Mouse (Mus musculus) heart, adult 8-10 months (tissue): ENCODE data around the gene Bcar1. TPM values are rescaled to one million over a fixed set of nuclear protein-coding genes. Genes with fewer than 3 reads are reported as not detected.
A peak's percentile ranks its signal among the peaks of the same experiment; 100 is the strongest.

ENCODE experiments used
- DNase-seq: peaks from one replicate; pipeline ENCODE4 v3.0.0; 2022; ENCODE audit warnings: low spot score
- total RNA-seq, 4 experiments: library from RNA; stranded (reverse); gene quantifications; 2 replicates each; pipeline ENCODE4 v1.2.4; 2022

Gene Bcar1
- total RNA-seq, 4 experiments from 2014 or later, result 18.5 to 21.8 (median 19.5) TPM

GRCm38 (mm10) chr8:111769764-111770428 is 26.3 kb upstream of the Bcar1 start:
- no peak for DNase-seq

- DNase-seq, result no peak
These were observed 25.7 kb upstream of the Bcar1 start for GRCm38 (mm10) chr8:111769296-111769695.

GRCm38 (mm10) chr8:111768651-111769050 is 25.0 kb upstream of the Bcar1 start:
- DNase-seq, result no peak

GRCm38 (mm10) chr8:111765616-111766015 is 22.0 kb upstream of the Bcar1 start:
- DNase-seq, result no peak

- DNase-seq, result no peak
These were observed 21.5 kb upstream of the Bcar1 start for GRCm38 (mm10) chr8:111765096-111765495.

GRCm38 (mm10) chr8:111760708-111761107 is 17.1 kb upstream of the Bcar1 start:
- DNase-seq, result no peak

- no peak for DNase-seq
These were observed 15.2 kb upstream of the Bcar1 start for GRCm38 (mm10) chr8:111758817-111759216.

- no peak for DNase-seq
These were observed 14.0 kb upstream of the Bcar1 start for GRCm38 (mm10) chr8:111757599-111757998.

GRCm38 (mm10) chr8:111754736-111755135 is 11.1 kb upstream of the Bcar1 start:
- no peak for DNase-seq

- no peak for DNase-seq
These were observed 10.5 kb upstream of the Bcar1 start for GRCm38 (mm10) chr8:111754088-111754487.

- DNase-seq, result no peak
These were observed 5.2 kb upstream of the Bcar1 start for GRCm38 (mm10) chr8:111748766-111749165.

- no peak for DNase-seq
These were observed 4.4 kb upstream of the Bcar1 start for GRCm38 (mm10) chr8:111747866-111748649.

- DNase-seq, result no peak
These were observed 3.2 kb upstream of the Bcar1 start for GRCm38 (mm10) chr8:111746582-111747465.

- DNase-seq, result peak; percentile 74
These were observed 2.2 kb upstream of the Bcar1 start for GRCm38 (mm10) chr8:111745591-111746418.

GRCm38 (mm10) chr8:111745086-111745485 is 1.5 kb upstream of the Bcar1 start:
- DNase-seq, result no peak

GRCm38 (mm10) chr8:111743101-111743791 is 363 bp downstream of the Bcar1 start:
- no peak for DNase-seq

- DNase-seq, result no peak
These were observed 1.2 kb downstream of the Bcar1 start for GRCm38 (mm10) chr8:111742261-111743037.

- no peak for DNase-seq
These were observed 2.1 kb downstream of the Bcar1 start for GRCm38 (mm10) chr8:111741556-111741955.

- no peak for DNase-seq
These were observed 2.6 kb downstream of the Bcar1 start for GRCm38 (mm10) chr8:111740994-111741393.

- no peak for DNase-seq
These were observed 3.3 kb downstream of the Bcar1 start for GRCm38 (mm10) chr8:111740301-111740711.
